Mouse (Mus musculus) hindbrain, embryonic 15.5 days (tissue): ENCODE results near the gene Aldh16a1. TPM values are rescaled to one million over a fixed set of nuclear protein-coding genes. Genes with fewer than 3 reads are reported as not detected.
"Not testable (repeated sequence)": the region's sequence is repeated elsewhere in the genome, so short reads cannot be mapped to it uniquely, and the experiment has no call there.

Experiments used
- ATAC-seq: fragments of 200-750 bp; cut with Nextera tagmentation; 2 replicates; pipeline ENCODE4 v1.8.0; 2017; ENCODE audit warnings: low read depth, moderate number of reproducible peaks, moderate TSS enrichment; ENCODE audit not compliant: low FRiP score
- H3K27ac ChIP-seq: fragments of 300-500 bp; sonication (generic); replicated peaks from 2 replicates; pipeline ENCODE4 v1.5.1; 2015; ENCODE audit warnings: mild to moderate bottlenecking, inconsistent platforms
- H3K27me3 ChIP-seq: fragments of 300-500 bp; sonication (generic); 2 replicates; pipeline ENCODE4 v1.6.1; 2015; ENCODE audit warnings: control low read depth, inconsistent platforms
- H3K36me3 ChIP-seq: fragments of 300-500 bp; sonication (generic); 2 replicates; pipeline ENCODE4 v1.6.1; 2015; ENCODE audit warnings: control low read depth, inconsistent platforms
- H3K4me1 ChIP-seq: fragments of 300-500 bp; sonication (generic); replicated peaks from 2 replicates; pipeline ENCODE4 v1.6.1; 2015; ENCODE audit warnings: control low read depth, inconsistent platforms
- H3K4me2 ChIP-seq: fragments of 300-500 bp; sonication (generic); 2 replicates; pipeline ENCODE4 v1.6.1; 2015; ENCODE audit warnings: moderate library complexity, mild to moderate bottlenecking, inconsistent platforms
- H3K4me3 ChIP-seq: fragments of 300-500 bp; sonication (generic); 2 replicates; pipeline ENCODE4 v1.5.1; 2015; ENCODE audit warnings: mild to moderate bottlenecking, inconsistent platforms
- H3K9ac ChIP-seq: fragments of 300-500 bp; sonication (generic); 2 replicates; pipeline ENCODE4 v1.6.1; 2015; ENCODE audit warnings: inconsistent platforms
- H3K9me3 ChIP-seq: fragments of 300-500 bp; sonication (generic); 2 replicates; pipeline ENCODE4 v1.6.1; 2016; ENCODE audit warnings: control low read depth, inconsistent platforms
- WGBS: fragments of 180-500 bp; shearing (Covaris S2); methylation state at CpG from one replicate; pipeline ENCODE4 v1.1.7; 2015; 5-methylcytosine and 5-hydroxymethylcytosine counted together
- polyA plus RNA-seq: library from polyadenylated mRNA; unstranded; fragments of >200 nt; fragmentation: Nextera tagmentation; extraction: Ambion mirVana; gene quantifications from 2 replicates; pipeline ENCODE4 v1.2.1, GENCODE M21; 2015

Gene Aldh16a1
- polyA plus RNA-seq, 1 experiment from 2014 or later = 21.9 TPM

DNA sequence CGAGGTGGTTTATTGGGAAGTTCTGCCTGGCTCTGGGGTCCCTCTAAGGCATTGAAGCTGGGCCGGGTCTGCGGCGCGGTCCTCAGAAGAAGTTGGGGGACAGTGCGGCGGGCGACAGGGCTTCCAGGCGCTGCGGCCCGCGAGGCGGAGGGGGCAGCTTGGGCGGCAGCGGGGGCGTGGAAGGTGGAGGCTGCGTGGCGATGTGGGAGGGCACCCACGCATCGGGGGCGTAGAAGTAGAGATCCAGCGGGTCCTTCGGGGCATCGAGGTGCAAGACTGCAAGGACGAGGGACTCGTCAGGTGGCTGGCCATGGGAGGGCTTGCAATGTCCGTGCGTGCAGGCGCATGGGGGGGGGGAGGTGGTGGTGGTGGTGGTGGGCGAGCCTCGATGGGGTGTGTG, 22.0 kb upstream of the Aldh16a1 start:
- whole genome bisulfite sequencing = 3% methylated on average over 29 of the region's 31 CpGs
- Histone ChIP-seq H3K27ac (no peak overlapping the region), H3K4me2 (peak overlapping the region; percentile 47), H3K27me3 (peaks cover 84% of the 10 kb centered on the region), H3K4me3 (peak overlapping the region; percentile 16), H3K36me3 (no peaks in the 10 kb centered on the region), H3K4me1 (peaks cover 22% of the 10 kb centered on the region), H3K9me3 (no peaks in the 10 kb centered on the region), H3K9ac (no peak overlapping the region)
- no peak for ATAC-seq

DNA sequence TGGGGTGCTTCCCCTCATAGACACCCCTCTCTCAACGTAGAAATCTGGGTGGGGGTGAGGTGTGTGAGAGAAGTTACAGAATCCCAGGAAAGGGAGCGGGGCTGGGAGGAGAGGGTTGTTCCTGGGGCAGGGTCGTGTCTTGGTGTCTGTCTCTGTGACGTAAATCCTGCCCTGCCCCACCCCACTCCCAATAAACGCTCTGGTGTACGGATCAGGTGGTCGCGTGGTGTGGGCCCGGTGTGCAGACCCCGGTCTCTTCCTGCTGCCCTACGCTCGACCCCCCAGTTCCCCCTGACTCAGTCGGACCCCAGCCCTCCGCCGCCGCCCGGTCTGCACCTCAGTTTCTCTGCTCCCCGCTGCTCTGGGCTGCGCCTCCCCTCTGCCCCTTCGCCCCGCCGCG, 21.5 kb upstream of the Aldh16a1 start:
- Histone ChIP-seq H3K27ac (no peak overlapping the region), H3K9ac (no peak overlapping the region), H3K9me3 (no peaks in the 10 kb centered on the region), H3K4me3 (peak overlapping the region; percentile 16), H3K4me2 (peak overlapping the region; percentile 47), H3K27me3 (peaks cover 80% of the 10 kb centered on the region), H3K36me3 (no peaks in the 10 kb centered on the region), H3K4me1 (peaks cover 18% of the 10 kb centered on the region)
- 2% methylated on average over 23 of the region's 23 CpGs for WGBS
- no peak for ATAC-seq

DNA sequence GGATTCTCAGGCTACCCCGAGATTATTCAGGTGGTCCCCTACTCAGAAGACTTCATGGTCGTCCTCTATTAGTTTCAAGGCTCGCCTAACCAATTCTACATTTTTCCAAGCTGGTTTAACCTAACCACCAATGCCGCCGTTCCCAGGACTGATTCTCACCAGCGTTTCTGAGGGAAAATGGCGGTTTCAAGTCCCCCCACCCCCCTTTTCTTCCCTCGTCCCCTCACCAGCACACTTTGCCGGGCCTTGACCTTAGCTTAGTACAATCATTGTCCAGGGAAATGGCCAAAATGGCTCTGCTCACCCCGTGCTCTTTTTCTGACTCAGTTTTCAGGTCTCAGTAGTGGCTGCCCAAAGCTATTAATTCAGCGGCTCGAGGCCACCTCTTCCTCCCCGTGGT, 21.0 kb upstream of the Aldh16a1 start:
- no peaks in the 10 kb centered on the region for H3K9me3 ChIP-seq
- H3K27me3 ChIP-seq = peaks cover 75% of the 10 kb centered on the region
- peaks cover 17% of the 10 kb centered on the region for H3K4me1 ChIP-seq
- H3K4me2 ChIP-seq = no peak overlapping the region
- ATAC-seq = no peak
- H3K27ac ChIP-seq = no peak overlapping the region
- no peak overlapping the region for H3K4me3 ChIP-seq
- H3K9ac ChIP-seq = no peak overlapping the region
- under 1% methylated on average over 13 of the region's 13 CpGs for WGBS
- no peaks in the 10 kb centered on the region for H3K36me3 ChIP-seq

DNA sequence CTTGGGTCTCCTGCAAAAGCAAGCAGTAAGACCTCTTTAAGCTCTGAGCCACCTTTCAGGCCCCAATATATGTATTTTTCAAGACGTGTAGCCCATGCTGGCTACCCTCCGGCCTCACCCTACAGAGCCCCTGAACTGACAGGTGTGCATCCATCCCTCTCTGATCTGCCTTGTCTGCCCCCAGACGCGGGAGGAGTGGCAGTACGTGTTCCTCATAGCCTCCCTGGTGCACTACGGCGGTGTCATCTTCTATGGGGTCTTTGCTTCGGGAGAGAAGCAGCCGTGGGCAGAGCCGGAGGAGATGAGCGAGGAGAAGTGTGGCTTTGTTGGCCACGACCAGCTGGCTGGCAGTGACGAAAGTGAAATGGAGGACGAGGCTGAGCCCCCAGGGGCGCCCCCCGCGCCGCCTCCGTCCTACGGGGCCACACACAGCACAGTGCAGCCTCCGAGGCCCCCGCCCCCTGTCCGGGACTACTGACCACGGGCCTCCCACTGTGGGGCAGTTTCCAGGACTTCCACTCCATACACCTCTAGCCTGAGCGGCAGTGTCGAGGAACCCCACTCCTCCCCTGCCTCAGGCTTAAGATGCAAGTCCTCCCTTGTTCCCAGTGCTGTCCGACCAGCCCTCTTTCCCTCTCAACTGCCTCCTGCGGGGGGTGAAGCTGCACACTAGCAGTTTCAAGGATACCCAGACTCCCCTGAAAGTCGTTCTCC, 20.3 kb upstream of the Aldh16a1 start:
- H3K4me3 ChIP-seq = no peak overlapping the region
- H3K9me3 ChIP-seq = no peaks in the 10 kb centered on the region
- peaks cover 75% of the 10 kb centered on the region for H3K27me3 ChIP-seq
- WGBS = 3% methylated on average over 28 of the region's 29 CpGs
- H3K4me1 ChIP-seq = peaks cover 17% of the 10 kb centered on the region
- H3K4me2 ChIP-seq = no peak overlapping the region
- H3K36me3 ChIP-seq = no peaks in the 10 kb centered on the region
- no peak for ATAC-seq
- H3K9ac ChIP-seq = no peak overlapping the region
- no peak overlapping the region for H3K27ac ChIP-seq

DNA sequence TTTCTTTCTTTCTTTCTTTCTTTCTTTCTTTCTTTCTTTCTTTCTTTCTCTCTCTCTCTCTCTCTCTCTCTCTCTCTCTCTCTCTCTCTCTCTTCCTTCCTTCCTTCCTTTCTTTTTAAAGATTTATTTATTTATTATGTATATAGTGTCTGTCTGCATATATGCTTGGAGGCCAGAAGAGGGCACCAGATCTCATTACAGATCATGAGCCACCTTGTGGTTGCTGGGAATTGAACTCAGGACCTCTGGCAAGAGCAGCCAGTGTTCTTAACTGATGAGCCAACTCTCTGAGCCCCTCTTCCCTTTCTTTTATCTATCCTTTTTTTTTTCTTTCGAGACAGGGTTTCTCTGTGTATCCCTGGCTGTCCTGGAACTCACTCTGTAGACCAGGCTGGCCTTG, 19.4 kb upstream of the Aldh16a1 start:
- not testable (repeated sequence) for H3K9me3 ChIP-seq, H3K4me3 ChIP-seq, H3K9ac ChIP-seq, H3K27ac ChIP-seq, H3K36me3 ChIP-seq, H3K4me2 ChIP-seq, ATAC-seq
- H3K27me3 ChIP-seq = peaks cover 75% of the 10 kb centered on the region
- 69% methylated on average over 1 of the region's 1 CpGs for WGBS
- H3K4me1 ChIP-seq = peaks cover 18% of the 10 kb centered on the region

DNA sequence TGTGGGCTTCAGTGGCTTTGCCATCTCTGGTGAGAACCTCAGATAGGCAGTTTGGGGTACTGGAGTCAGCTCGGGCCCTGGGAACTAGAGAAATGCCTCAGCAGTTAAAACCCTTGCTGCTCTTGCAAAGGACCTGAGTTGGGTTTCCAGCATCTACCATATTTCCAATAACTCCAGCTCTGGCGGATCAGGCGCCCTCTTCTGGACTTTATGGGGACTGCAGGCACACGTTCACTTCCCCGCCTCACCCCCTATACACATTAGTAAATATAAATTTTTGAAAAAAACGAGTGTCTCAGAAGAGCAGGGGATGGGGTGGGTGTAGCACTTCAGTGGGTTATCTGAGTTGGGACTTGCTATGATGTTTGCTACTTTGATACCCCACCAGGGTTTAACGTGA, 18.6 kb upstream of the Aldh16a1 start:
- Histone ChIP-seq H3K4me2 (no peak overlapping the region), H3K27me3 (peaks cover 75% of the 10 kb centered on the region), H3K4me3 (no peak overlapping the region), H3K27ac (no peak overlapping the region), H3K9me3 (no peaks in the 10 kb centered on the region), H3K9ac (no peak overlapping the region), H3K4me1 (peaks cover 25% of the 10 kb centered on the region), H3K36me3 (no peaks in the 10 kb centered on the region)
- WGBS = 61% methylated on average over 7 of the region's 7 CpGs
- ATAC-seq = no peak

DNA sequence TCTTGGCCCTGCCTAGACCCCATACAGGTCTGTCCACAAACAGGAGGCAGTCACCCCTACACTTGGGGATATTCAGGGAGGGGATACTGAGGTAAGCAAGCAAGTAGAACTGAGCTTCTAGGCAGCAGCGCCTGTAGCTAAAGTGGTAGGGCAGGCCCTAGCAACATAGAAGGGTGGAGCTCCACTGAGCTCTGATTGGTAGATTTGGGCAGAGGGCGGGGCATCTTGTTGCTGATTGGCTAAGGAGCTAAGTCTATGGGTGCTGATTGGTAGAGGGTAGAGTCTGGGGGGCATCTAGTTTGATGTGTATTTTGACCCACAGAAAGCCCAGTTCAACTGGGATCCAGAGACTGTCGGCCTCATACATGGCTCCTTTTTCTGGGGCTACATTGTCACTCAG, 15.1 kb upstream of the Aldh16a1 start:
- H3K4me2 ChIP-seq = no peak overlapping the region
- no peak overlapping the region for H3K9ac ChIP-seq
- H3K27me3 ChIP-seq = peaks cover 75% of the 10 kb centered on the region
- no peaks in the 10 kb centered on the region for H3K36me3 ChIP-seq
- peaks cover 12% of the 10 kb centered on the region for H3K4me1 ChIP-seq
- H3K27ac ChIP-seq = no peak overlapping the region
- WGBS = 94% methylated on average over 3 of the region's 3 CpGs
- ATAC-seq = no peak
- no peak overlapping the region for H3K4me3 ChIP-seq
- H3K9me3 ChIP-seq = no peaks in the 10 kb centered on the region

DNA sequence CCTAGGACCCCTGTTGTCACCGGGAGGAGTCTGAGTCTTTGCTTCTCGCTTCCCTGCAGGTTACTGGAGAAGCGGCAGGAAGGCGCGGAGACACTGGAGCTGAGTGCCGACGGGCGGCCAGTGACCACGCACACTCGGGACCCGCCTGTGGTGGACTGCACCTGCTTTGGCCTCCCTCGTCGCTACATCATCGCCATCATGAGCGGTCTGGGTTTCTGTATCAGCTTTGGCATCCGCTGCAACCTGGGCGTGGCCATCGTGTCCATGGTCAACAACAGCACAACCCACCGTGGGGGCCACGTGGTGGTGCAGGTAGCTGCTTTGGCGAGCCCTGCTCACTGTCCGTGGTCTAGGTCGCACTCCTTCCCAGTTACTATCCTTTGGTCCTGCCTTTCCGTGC, 14.3 kb upstream of the Aldh16a1 start:
- H3K9ac ChIP-seq = no peak overlapping the region
- no peaks in the 10 kb centered on the region for H3K9me3 ChIP-seq
- ATAC-seq = no peak
- H3K27me3 ChIP-seq = peaks cover 75% of the 10 kb centered on the region
- no peaks in the 10 kb centered on the region for H3K36me3 ChIP-seq
- H3K4me2 ChIP-seq = peak overlapping the region; percentile 47
- no peak overlapping the region for H3K27ac ChIP-seq
- WGBS = 3% methylated on average over 24 of the region's 24 CpGs
- peak overlapping the region; percentile 20 for H3K4me3 ChIP-seq
- peaks cover 18% of the 10 kb centered on the region for H3K4me1 ChIP-seq

DNA sequence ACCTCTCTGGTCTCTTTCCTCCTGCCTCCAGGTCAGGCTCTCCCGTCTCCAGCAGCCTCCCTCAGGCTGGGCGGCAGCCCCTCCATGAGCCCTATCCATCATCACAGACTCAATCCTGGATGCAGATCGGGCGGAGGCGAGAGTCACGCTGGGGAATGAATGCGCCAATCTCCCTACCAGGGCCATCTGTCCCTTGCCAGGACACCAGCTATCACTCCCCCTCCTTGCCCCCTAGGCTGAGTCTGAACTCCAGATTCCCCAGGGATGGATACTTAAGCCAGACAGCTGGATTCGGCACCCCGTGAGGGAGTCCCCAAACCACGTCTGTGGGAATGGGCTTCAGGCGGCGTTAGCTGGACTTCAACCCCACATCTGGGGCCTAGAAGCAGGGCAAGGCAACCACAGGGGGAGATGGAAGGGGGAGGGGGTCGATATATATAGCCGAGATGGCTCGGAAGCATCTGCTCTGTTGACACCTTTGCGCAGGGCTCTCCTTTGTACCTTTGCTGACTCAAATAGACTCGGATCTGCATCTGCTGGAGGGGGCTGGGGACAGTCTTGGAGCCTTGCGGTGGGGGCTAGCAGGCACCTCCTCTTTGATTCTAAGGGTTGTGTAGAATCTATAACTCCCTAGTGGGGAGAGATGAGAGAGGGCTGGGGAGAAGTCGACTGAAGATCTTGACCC, 13.5 kb upstream of the Aldh16a1 start:
- H3K4me2 ChIP-seq = peak overlapping the region; percentile 47; the same call in 1 of the 2 replicates
- 3% methylated on average over 19 of the region's 19 CpGs for WGBS
- H3K27ac ChIP-seq = no peak overlapping the region
- H3K9me3 ChIP-seq = no peaks in the 10 kb centered on the region
- H3K4me1 ChIP-seq = peaks cover 19% of the 10 kb centered on the region
- peaks cover 79% of the 10 kb centered on the region for H3K27me3 ChIP-seq
- 0 out of 2 replicates have a peak overlapping the region, but pooled peaks have one; percentile 20 for H3K4me3 ChIP-seq
- H3K36me3 ChIP-seq = no peaks in the 10 kb centered on the region
- no peak overlapping the region for H3K9ac ChIP-seq
- ATAC-seq = no peak

DNA sequence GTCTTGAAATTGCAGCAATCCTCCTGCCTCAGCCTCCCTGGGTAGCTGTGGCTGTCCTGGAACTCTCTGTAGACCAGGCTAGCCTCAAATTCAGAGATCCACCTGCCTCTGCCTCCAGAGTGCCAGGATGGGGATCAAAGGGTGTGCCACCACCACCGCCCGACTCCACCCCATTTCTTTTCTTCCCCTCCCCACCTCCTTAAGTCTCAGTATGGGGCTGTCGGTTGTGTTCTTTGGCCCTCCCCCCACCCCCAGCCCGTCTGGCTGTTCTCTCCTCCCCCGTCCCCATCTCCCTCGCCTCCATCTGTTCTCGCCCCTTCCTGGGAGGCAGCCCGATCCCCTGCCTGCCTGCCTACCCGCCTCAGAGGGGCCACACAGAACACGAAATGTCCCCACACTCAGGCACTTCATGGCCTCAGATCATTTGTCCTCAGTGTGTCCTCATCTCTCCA, 12.6 kb upstream of the Aldh16a1 start:
- H3K4me1 ChIP-seq = peaks cover 28% of the 10 kb centered on the region
- no peak for ATAC-seq
- H3K36me3 ChIP-seq = no peaks in the 10 kb centered on the region
- WGBS = 28% methylated on average over 9 of the region's 10 CpGs
- no peak overlapping the region for H3K27ac ChIP-seq
- no peak overlapping the region for H3K4me3 ChIP-seq
- H3K9me3 ChIP-seq = no peaks in the 10 kb centered on the region
- H3K9ac ChIP-seq = no peak overlapping the region
- no peak overlapping the region for H3K4me2 ChIP-seq
- peaks cover 80% of the 10 kb centered on the region for H3K27me3 ChIP-seq

DNA sequence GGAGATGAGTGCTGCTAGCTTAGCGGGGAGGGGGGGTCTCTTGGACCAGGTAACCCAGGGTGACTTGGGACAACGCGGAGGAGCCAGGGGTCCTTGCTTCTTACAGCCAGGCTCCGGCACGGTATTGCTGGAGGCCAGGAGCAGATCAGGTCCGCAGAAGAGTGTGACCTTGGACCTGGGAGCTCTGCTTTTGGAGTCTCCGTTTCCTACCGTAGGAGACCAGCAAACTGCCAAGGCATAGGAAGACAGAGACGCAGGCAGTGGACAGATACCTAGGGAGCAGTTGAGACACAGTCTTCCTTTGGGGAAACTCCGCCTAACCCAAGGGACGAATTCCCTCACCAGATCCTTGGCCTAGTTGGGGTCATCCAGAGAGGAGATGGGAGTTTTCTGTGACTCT, 11.3 kb upstream of the Aldh16a1 start:
- H3K4me3 ChIP-seq = no peak overlapping the region
- no peak for ATAC-seq
- 50% methylated on average over 11 of the region's 11 CpGs for WGBS
- peaks cover 28% of the 10 kb centered on the region for H3K4me1 ChIP-seq
- H3K27ac ChIP-seq = no peak overlapping the region
- H3K36me3 ChIP-seq = 0 out of 2 replicates have a peak, but pooled peaks cover 2% of the 10 kb centered on the region
- H3K4me2 ChIP-seq = no peak overlapping the region
- H3K9ac ChIP-seq = no peak overlapping the region
- H3K27me3 ChIP-seq = peaks cover 80% of the 10 kb centered on the region
- no peaks in the 10 kb centered on the region for H3K9me3 ChIP-seq

DNA sequence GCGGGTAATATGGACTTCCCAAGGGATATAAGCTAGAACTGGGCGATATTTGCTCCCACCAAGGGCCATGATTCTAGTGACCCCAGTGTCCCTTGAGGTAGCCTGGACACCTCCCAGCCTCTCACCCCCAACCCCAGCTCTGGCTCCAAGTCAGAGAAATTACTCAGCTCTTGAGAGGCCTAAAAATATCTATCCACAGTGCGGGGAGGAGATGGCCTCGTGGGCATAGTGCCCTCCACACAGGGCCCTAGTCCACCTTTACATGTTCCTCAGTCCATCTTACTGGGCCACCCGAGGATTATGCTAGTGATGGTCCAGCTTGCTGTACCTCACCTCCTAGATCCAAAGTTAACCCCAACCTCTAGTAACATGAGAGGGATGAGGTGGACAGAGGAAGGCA, 10.4 kb upstream of the Aldh16a1 start:
- WGBS = 74% methylated on average over 5 of the region's 5 CpGs
- Histone ChIP-seq H3K4me2 (no peak overlapping the region), H3K27me3 (peaks cover 74% of the 10 kb centered on the region), H3K36me3 (0 out of 2 replicates have a peak, but pooled peaks cover 6% of the 10 kb centered on the region), H3K9me3 (no peaks in the 10 kb centered on the region), H3K9ac (no peak overlapping the region), H3K4me3 (no peak overlapping the region), H3K27ac (no peak overlapping the region), H3K4me1 (peaks cover 28% of the 10 kb centered on the region)
- no peak for ATAC-seq
